Mouse (Mus musculus): Measurements from ENCODE around the gene Sergef.

DNA sequence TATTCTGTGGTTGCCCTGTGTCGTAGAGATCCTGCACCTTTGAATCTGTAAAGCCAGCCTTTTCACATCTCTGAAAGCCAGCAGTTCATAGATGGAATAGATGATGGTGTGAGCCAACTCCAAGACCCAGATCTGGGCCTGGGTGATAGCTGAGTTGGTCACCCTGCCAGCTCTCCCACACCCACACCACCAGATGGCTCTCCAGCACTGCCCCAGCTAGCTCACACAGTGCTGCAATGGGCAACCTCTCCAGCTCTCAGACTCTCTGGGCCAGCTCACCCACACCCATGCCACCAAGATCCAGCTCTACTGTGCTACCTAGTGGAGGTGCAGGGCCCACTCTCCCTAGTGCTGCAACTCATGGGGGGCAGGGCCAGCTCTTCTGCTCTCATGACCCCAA, 3.6 kb upstream of the Sergef start:
- TF ChIP-seq ZNF384 (IDR thresholded peaks at IDR 0.05; ENCODE audit: low read depth, low read length): no peak
- no peak for TF ChIP-seq MAFK (IDR thresholded peaks at IDR 0.05; ENCODE audit: insufficient read depth, low read depth, low read length)

All from ES-E14 (cell line).